Mouse (Mus musculus): ENCODE measurements at regions not wholly inside any gene's neighbourhood (a gene's known extent, or its start where the extent isn't known, plus 50 kb on each side); places are given as distances from the start of the nearest gene placed in this dataset.
A peak's percentile ranks its signal among the peaks of the same experiment; 100 is the strongest.

GRCm38 (mm10) chr10:91959734-91960492, 762.3 kb downstream of the Nedd1 start:
- Histone ChIP-seq H3K4me1 (ENCODE audit: control insufficient read depth, insufficient read depth, low read length) (no peaks in the 10 kb centered on the region), H3K4me3 (ENCODE audit: insufficient read depth, low read length) (no peak overlapping the region), H3K27ac (ENCODE audit: insufficient read depth, low read length) (no peak overlapping the region)
- TF ChIP-seq POLR2A (IDR thresholded peaks at IDR 0.05; ENCODE audit: extremely low read depth, insufficient read depth, low read length) (no peak), CTCF (IDR thresholded peaks at IDR 0.05; ENCODE audit: extremely low read depth, insufficient read depth, low read length) (no peak)

- TF ChIP-seq POLR2A (IDR thresholded peaks at IDR 0.05; ENCODE audit: extremely low read depth, insufficient read depth, low read length) (no peak), CTCF (IDR thresholded peaks at IDR 0.05; ENCODE audit: extremely low read depth, insufficient read depth, low read length) (no peak)
- Histone ChIP-seq H3K27ac (ENCODE audit: insufficient read depth, low read length) (no peak overlapping the region), H3K4me3 (ENCODE audit: insufficient read depth, low read length) (no peak overlapping the region), H3K4me1 (ENCODE audit: control insufficient read depth, insufficient read depth, low read length) (no peaks in the 10 kb centered on the region)
Measured at GRCm38 (mm10) chr10:91953078-91953477, 769.1 kb downstream of the Nedd1 start.

GRCm38 (mm10) chr10:91923626-91924025, 742.5 kb upstream of the Tmpo start:
- TF ChIP-seq CTCF (IDR thresholded peaks at IDR 0.05; ENCODE audit: extremely low read depth, insufficient read depth, low read length) = no peak
- no peak for TF ChIP-seq POLR2A (IDR thresholded peaks at IDR 0.05; ENCODE audit: extremely low read depth, insufficient read depth, low read length)

GRCm38 (mm10) chr10:91889864-91890263, 708.7 kb upstream of the Tmpo start:
- Histone ChIP-seq H3K4me3 (ENCODE audit: insufficient read depth, low read length) (no peak overlapping the region), H3K4me1 (ENCODE audit: control insufficient read depth, insufficient read depth, low read length) (peaks cover 3% of the 10 kb centered on the region; the same call in 1 of the 2 replicates), H3K27ac (ENCODE audit: insufficient read depth, low read length) (no peak overlapping the region)
- TF ChIP-seq CTCF (IDR thresholded peaks at IDR 0.05; ENCODE audit: extremely low read depth, insufficient read depth, low read length) = no peak
- no peak for TF ChIP-seq POLR2A (IDR thresholded peaks at IDR 0.05; ENCODE audit: extremely low read depth, insufficient read depth, low read length)

More at GRCm38 (mm10) chr10:91923626-91924025, 742.5 kb upstream of the Tmpo start:
- Histone ChIP-seq H3K27ac (ENCODE audit: insufficient read depth, low read length) (no peak overlapping the region), H3K4me3 (ENCODE audit: insufficient read depth, low read length) (no peak overlapping the region), H3K4me1 (ENCODE audit: control insufficient read depth, insufficient read depth, low read length) (no peaks in the 10 kb centered on the region)

- Histone ChIP-seq H3K4me1 (ENCODE audit: control insufficient read depth, insufficient read depth, low read length) (peaks cover 3% of the 10 kb centered on the region; the same call in 1 of the 2 replicates), H3K27ac (ENCODE audit: insufficient read depth, low read length) (no peak overlapping the region), H3K4me3 (ENCODE audit: insufficient read depth, low read length) (no peak overlapping the region)
- TF ChIP-seq CTCF (IDR thresholded peaks at IDR 0.05; ENCODE audit: extremely low read depth, insufficient read depth, low read length) (no peak), POLR2A (IDR thresholded peaks at IDR 0.05; ENCODE audit: extremely low read depth, insufficient read depth, low read length) (no peak)
Measured at GRCm38 (mm10) chr10:91888537-91888936, 707.4 kb upstream of the Tmpo start.

- TF ChIP-seq POLR2A (IDR thresholded peaks at IDR 0.05; ENCODE audit: extremely low read depth, insufficient read depth, low read length) (no peak), CTCF (IDR thresholded peaks at IDR 0.05; ENCODE audit: extremely low read depth, insufficient read depth, low read length) (peak; percentile 35)
- H3K4me1 ChIP-seq (ENCODE audit: control insufficient read depth, insufficient read depth, low read length) = peaks cover 2% of the 10 kb centered on the region; the same call in 1 of the 2 replicates
- no peak overlapping the region for H3K27ac ChIP-seq (ENCODE audit: insufficient read depth, low read length)
- H3K4me3 ChIP-seq (ENCODE audit: insufficient read depth, low read length) = no peak overlapping the region
Measured at GRCm38 (mm10) chr10:91883155-91883554, 702.0 kb upstream of the Tmpo start.

- no peak overlapping the region for H3K4me3 ChIP-seq (ENCODE audit: insufficient read depth, low read length)
- TF ChIP-seq CTCF (IDR thresholded peaks at IDR 0.05; ENCODE audit: extremely low read depth, insufficient read depth, low read length) = no peak
- TF ChIP-seq POLR2A (IDR thresholded peaks at IDR 0.05; ENCODE audit: extremely low read depth, insufficient read depth, low read length) = no peak
- peaks cover 2% of the 10 kb centered on the region; the same call in 1 of the 2 replicates for H3K4me1 ChIP-seq (ENCODE audit: control insufficient read depth, insufficient read depth, low read length)
- no peak overlapping the region for H3K27ac ChIP-seq (ENCODE audit: insufficient read depth, low read length)
Measured at GRCm38 (mm10) chr10:91882481-91882880, 701.4 kb upstream of the Tmpo start.

GRCm38 (mm10) chr10:91881521-91882228, 700.6 kb upstream of the Tmpo start:
- no peaks in the 10 kb centered on the region for H3K4me1 ChIP-seq (ENCODE audit: control insufficient read depth, insufficient read depth, low read length)
- TF ChIP-seq POLR2A (IDR thresholded peaks at IDR 0.05; ENCODE audit: extremely low read depth, insufficient read depth, low read length) (no peak), CTCF (IDR thresholded peaks at IDR 0.05; ENCODE audit: extremely low read depth, insufficient read depth, low read length) (no peak)
- H3K27ac ChIP-seq (ENCODE audit: insufficient read depth, low read length) = no peak overlapping the region
- no peak overlapping the region for H3K4me3 ChIP-seq (ENCODE audit: insufficient read depth, low read length)

- Histone ChIP-seq H3K4me3 (ENCODE audit: insufficient read depth, low read length) (no peak overlapping the region), H3K4me1 (ENCODE audit: control insufficient read depth, insufficient read depth, low read length) (peaks cover 3% of the 10 kb centered on the region; the same call in 1 of the 2 replicates), H3K27ac (ENCODE audit: insufficient read depth, low read length) (no peak overlapping the region)
- no peak for TF ChIP-seq POLR2A (IDR thresholded peaks at IDR 0.05; ENCODE audit: extremely low read depth, insufficient read depth, low read length)
- no peak for TF ChIP-seq CTCF (IDR thresholded peaks at IDR 0.05; ENCODE audit: extremely low read depth, insufficient read depth, low read length)
Measured at GRCm38 (mm10) chr10:91875450-91875849, 694.3 kb upstream of the Tmpo start.

Data from cortical plate, adult 2 months (tissue).